Mouse (Mus musculus) testis, adult 2 months (tissue): ENCODE measurements around the gene Zfp800.

Experiments
- CTCF ChIP-seq: fragments of 200-500 bp; IDR thresholded peaks from 2 replicates; pipeline ENCODE4 v1.5.1; 2012; ENCODE audit warnings: low read depth, mild to moderate bottlenecking, inconsistent platforms, low read length, moderate library complexity; ENCODE audit not compliant: control insufficient read depth, insufficient read depth, insufficient replicate concordance
- POLR2A ChIP-seq: fragments of 200-500 bp; IDR thresholded peaks from 2 replicates; pipeline ENCODE4 v1.6.1; 2012; ENCODE audit warnings: low read depth, mild to moderate bottlenecking, inconsistent platforms, low read length, moderate library complexity; ENCODE audit not compliant: control insufficient read depth

DNA sequence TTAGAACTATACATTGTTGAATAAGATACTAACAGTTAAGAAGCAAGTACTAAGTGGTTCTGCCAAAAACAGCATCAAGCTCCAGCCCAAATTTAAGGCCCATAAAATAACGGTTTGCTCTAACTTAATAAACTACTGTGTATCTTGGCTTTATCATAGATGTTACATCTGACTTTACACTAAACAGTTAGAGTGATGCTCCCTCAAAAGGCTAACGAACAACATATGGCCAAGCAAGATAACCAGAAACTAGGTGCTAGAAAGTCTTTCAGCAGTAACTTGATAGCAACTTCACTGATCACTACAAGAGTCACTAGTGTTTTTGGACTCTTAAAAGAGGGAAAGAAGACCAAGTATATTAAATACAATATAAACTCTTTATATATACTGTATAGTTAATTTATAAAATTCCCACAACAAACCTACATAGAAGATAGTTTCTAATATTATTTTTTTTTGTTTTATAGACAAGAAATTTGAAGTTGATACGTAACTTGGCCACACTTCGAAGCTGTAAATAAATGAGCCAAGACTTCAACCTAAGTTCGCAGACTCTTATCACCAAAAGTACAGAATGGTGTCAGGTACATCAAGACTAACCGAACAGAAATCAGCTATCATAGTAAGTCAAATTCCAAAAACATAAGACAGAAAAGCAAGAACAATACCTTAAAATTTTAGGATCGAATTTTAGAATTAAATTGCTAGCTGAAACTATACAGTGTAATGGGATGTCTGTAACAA is 165.0 kb downstream of the Zfp800 start:
- TF ChIP-seq POLR2A (no peak), CTCF (no peak)
